Mouse (Mus musculus) midbrain, embryonic 15.5 days (tissue): ENCODE measurements around the gene Add3. TPM values are rescaled to one million over a fixed set of nuclear protein-coding genes. Genes with fewer than 3 reads are reported as not detected.

Experiments used
- ATAC-seq: fragments of 200-750 bp; cut with Nextera tagmentation; replicated peaks from 2 replicates; pipeline ENCODE4 v1.8.0; 2017; ENCODE audit warnings: moderate TSS enrichment
- H3K27ac ChIP-seq: fragments of 300-500 bp; sonication (generic); 2 replicates; pipeline ENCODE4 v1.5.1; 2015; ENCODE audit warnings: mild to moderate bottlenecking, inconsistent platforms
- H3K27me3 ChIP-seq: fragments of 300-500 bp; sonication (generic); replicated peaks from 2 replicates; pipeline ENCODE4 v1.6.1; 2015; ENCODE audit warnings: inconsistent platforms
- H3K36me3 ChIP-seq: fragments of 300-500 bp; sonication (generic); replicated peaks from 2 replicates; pipeline ENCODE4 v1.6.1; 2015; ENCODE audit warnings: inconsistent platforms
- H3K4me1 ChIP-seq: fragments of 300-500 bp; sonication (generic); 2 replicates; pipeline ENCODE4 v1.6.1; 2015; ENCODE audit warnings: inconsistent platforms
- H3K4me2 ChIP-seq: fragments of 300-500 bp; sonication (generic); 2 replicates; pipeline ENCODE4 v1.6.1; 2015; ENCODE audit warnings: inconsistent platforms, mild to moderate bottlenecking, moderate library complexity
- H3K4me3 ChIP-seq: fragments of 300-500 bp; sonication (generic); 2 replicates; pipeline ENCODE4 v1.5.1; 2015; ENCODE audit warnings: mild to moderate bottlenecking, inconsistent platforms
- H3K9ac ChIP-seq: fragments of 300-500 bp; sonication (generic); 2 replicates; pipeline ENCODE4 v1.6.1; 2015; ENCODE audit warnings: mild to moderate bottlenecking, inconsistent platforms
- H3K9me3 ChIP-seq: fragments of 300-500 bp; sonication (generic); 2 replicates; pipeline ENCODE4 v1.6.1; 2016; ENCODE audit warnings: inconsistent platforms
- WGBS: fragments of 180-500 bp; shearing (Covaris S2); methylation state at CpG from one replicate; pipeline ENCODE4 v1.1.7; 2015; ENCODE audit warnings: mixed read lengths; 5-methylcytosine and 5-hydroxymethylcytosine counted together
- polyA plus RNA-seq: library from polyadenylated mRNA; unstranded; fragments of >200 nt; fragmentation: Nextera tagmentation; extraction: Ambion mirVana; gene quantifications from 2 replicates; pipeline ENCODE4 v1.2.1, GENCODE M21; 2015

The Add3 gene
- polyA plus RNA-seq, 1 experiment from 2014 or later: 30.2 TPM

DNA sequence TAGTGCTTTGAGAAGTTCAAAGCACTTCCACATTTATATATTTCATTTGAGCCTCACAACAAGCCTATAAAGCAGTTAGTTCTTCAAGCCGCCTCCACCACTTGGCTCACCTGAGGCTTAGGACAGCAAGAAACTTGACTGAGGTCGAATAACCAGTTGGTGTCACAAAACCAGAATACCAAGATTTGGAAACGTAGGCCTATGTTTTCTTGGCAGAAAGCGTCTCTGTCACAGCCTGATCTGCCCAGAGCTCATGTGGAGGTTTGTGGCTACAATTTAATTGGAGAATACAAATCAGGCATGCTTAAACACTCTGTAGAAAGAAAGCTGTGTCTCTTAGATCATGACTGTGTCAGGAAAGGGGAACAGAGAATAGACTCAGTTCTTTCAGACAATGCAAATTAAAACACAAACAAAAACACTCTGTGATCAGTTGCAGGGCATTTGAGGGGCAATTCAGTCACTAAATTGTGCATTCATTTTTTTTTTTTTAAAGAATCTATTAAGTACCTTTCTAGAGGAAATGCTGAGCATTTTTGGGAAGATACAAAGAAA, 3.0 kb upstream of the Add3 start:
- no peak overlapping the region for H3K4me2 ChIP-seq
- H3K9me3 ChIP-seq: no peaks in the 10 kb centered on the region
- no peak for ATAC-seq
- no peak overlapping the region for H3K9ac ChIP-seq
- no peak overlapping the region for H3K4me3 ChIP-seq
- peaks cover 16% of the 10 kb centered on the region for H3K4me1 ChIP-seq
- no peaks in the 10 kb centered on the region for H3K36me3 ChIP-seq
- H3K27ac ChIP-seq: no peak overlapping the region
- 49% methylated on average over 4 of the region's 4 CpGs for WGBS
- peaks cover 8% of the 10 kb centered on the region; the same call in 1 of the 2 replicates for H3K27me3 ChIP-seq

DNA sequence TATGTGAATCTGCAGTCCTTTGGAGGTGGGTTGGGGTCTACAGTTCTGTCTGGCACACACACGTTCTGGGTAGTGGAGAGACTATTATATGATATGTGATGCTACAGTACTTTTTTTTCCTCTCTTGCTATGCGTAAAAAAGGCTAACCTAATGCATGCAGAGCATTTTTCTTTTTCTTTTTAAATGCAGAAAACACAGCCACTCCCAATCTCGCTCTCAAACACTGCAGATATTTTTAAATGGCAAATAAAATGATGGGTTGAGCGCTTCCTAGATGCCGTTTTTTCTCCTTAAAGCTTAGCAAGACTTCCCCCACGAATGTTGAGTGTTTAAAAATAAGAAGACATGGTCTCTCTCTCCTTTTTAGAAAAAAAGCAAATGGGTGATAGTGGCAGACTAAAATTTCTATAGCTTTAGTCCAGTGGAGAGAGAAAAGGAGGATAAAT, 584 bp downstream of the Add3 start:
- Histone ChIP-seq H3K9ac (peak overlapping the region; percentile 68), H3K27me3 (peaks cover 7% of the 10 kb centered on the region; the same call in 1 of the 2 replicates), H3K4me1 (peaks cover 30% of the 10 kb centered on the region), H3K4me2 (peak overlapping the region; percentile 97), H3K27ac (peak overlapping the region; percentile 83), H3K9me3 (no peaks in the 10 kb centered on the region), H3K36me3 (no peaks in the 10 kb centered on the region), H3K4me3 (peak overlapping the region; percentile 79)
- WGBS: 5% methylated on average over 6 of the region's 6 CpGs
- ATAC-seq: no peak

DNA sequence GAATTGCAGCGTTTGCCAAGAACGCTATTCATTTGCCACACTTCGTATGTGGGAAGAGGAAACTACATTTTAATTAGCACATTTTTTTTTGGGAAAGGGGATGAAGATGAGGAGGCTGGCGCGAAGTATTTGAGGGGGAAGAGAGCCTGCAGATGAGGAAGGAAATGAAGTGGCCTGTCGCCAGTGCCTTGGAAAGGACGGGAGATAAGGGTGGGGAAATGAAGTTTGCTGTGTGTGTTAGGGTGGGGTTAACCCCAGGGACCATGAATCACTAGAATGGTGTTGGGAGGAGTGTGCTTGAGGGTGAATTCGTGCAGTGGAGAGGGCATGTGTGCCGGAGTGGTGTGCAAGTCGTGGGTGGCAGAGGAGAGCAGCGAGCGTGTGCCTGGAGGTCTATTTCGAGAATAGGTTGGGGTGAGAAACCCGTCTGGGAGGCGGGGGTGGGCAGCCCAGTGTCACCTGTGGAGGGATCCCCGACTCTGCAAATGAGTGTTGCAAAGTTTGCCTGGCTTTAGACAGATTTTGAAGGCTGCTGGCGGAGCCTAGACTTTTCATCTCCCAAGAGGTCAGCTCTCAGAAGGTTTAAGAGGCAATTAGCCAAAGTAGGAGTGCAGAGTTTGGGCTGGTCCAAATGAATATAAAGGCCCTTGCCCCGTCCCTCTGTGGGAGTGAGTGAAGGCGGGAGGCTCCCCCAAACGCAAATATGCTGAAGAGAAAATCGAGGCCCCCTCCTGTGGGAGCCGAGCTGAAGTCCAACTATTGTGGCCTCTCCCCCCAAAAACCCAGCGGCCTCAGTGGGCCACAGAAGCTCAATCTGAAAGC, 1.2 kb downstream of the Add3 start:
- H3K27ac ChIP-seq: peak overlapping the region; percentile 83
- 1% methylated on average over 23 of the region's 23 CpGs for WGBS
- peak; percentile 29 for ATAC-seq

DNA sequence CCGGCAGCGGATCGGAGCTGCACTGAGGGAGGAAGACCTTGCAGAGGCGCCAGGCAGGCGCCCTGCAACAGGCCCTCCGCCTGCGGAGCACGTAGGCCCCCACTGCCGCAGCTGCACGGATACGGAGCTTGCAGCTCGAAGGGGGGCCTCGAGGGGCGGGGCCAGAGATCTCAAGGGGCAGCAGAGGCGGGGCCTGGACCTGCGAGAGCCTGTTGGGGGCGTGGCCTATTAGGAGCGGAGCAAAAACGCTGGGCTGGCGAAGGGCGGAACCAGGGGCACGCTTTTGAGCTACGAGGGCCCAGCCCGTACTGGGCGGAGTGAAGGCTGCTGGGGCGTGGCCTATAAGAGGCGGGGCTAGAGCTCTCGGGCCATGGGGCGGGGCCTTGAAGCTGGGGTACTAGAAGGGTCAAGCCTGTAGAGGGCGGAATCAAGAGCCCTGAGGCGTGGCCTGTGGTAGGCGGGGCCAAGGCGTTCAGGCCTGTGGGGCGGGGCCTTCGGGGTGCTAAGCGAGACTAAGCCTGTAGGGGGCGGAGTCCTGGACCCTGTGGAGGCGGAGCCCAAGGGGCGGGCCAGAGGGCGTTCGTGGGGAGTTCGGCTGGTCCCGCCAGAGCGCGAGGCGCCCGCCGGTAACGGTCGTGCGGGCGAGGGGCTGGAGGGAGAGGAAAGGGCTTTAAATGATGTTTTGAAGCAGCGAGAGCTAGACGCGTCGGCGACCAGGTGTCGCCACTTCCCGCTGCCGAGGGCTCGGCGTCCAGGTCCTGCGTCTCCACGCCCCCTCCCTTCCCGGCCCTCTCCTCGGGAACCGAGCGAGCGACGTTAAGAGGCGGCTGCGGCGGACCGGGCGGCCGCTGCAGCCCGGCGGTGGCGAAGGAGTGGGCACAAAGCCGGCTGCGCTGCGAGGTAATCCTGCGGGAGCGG, 2.2 kb downstream of the Add3 start:
- peaks cover 30% of the 10 kb centered on the region for H3K4me1 ChIP-seq
- peak overlapping the region; percentile 68 for H3K9ac ChIP-seq
- WGBS: under 1% methylated on average over 79 of the region's 84 CpGs
- peak overlapping the region; percentile 97 for H3K4me2 ChIP-seq
- H3K27me3 ChIP-seq: peaks cover 5% of the 10 kb centered on the region; the same call in 1 of the 2 replicates
- no peaks in the 10 kb centered on the region for H3K36me3 ChIP-seq
- H3K4me3 ChIP-seq: peak overlapping the region; percentile 79
- ATAC-seq: peak; percentile 93
- peak overlapping the region; percentile 83 for H3K27ac ChIP-seq
- H3K9me3 ChIP-seq: no peaks in the 10 kb centered on the region

More for the DNA sequence above, 1.2 kb downstream of the Add3 start:
- Histone ChIP-seq H3K4me3 (peak overlapping the region; percentile 79), H3K4me2 (peak overlapping the region; percentile 97), H3K36me3 (no peaks in the 10 kb centered on the region), H3K9me3 (no peaks in the 10 kb centered on the region), H3K4me1 (peaks cover 30% of the 10 kb centered on the region), H3K9ac (peak overlapping the region; percentile 68), H3K27me3 (peaks cover 5% of the 10 kb centered on the region; the same call in 1 of the 2 replicates)

DNA sequence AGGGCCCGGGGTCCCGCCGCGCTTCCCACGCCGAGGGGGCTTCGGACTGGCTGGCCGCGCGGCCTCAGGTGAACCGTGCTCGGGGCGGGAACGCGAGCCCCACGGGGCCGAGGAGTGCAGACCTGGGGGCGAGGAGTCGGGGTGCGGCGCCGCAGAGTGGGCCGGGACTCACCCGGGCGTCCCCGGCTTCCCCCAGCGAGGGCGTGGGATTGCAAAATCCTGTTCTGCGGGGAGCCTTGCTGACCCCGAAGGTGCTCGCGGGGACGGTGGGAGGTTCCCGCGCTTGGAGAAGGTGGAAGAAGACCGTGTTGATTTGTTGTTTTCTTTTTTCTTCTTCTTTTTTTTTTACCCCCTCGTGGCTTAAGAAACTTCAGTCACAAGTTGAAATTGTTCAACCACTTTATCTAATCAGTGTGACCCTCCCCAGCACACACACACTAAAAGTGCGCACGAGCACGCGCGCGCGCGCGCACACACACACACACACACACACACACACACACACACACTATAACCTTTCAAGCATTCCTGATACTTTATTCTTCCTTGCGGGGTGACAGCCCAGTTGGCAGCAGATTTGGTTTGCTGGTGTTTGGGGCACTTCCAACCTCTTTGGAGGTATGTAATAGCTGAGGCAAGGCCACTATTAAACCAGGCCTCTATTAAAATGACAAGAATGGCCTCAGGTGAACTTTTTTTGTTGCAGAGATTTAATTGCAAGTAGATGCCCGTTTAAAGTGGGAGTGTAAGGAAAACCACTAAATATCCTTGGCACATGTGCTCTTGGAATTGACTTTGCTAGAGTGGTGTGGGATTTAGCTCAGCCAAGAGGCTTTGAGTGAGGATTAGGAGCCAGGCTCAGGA, 3.1 kb downstream of the Add3 start:
- Histone ChIP-seq H3K9me3 (no peaks in the 10 kb centered on the region), H3K27ac (peak overlapping the region; percentile 83), H3K4me1 (peaks cover 30% of the 10 kb centered on the region), H3K4me3 (peak overlapping the region; percentile 79), H3K4me2 (peak overlapping the region; percentile 97), H3K36me3 (no peaks in the 10 kb centered on the region), H3K9ac (peak overlapping the region; percentile 68), H3K27me3 (peaks cover 5% of the 10 kb centered on the region; the same call in 1 of the 2 replicates)
- peak; percentile 24; the same call in 1 of the 2 replicates for ATAC-seq
- 0% methylated on average over 42 of the region's 48 CpGs for WGBS

DNA sequence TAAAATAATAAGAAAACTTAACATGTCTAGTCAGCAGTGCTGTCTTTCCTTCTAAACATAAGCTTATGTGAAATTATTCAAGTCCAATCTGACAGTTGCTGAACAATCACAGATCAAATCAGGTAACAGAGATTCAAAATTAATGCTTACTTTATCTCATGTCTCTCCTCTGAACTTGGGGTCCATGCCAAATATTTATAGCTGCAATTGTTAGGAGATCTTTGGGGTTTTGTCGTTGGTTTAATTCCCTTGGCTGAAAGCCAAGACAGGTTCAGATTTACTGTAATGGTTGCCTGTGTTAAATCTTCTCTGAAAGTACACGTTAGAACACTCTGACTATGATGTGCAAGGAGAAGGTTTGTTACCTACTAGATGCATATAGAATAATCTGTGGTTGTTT, 4.8 kb downstream of the Add3 start:
- peaks cover 30% of the 10 kb centered on the region for H3K4me1 ChIP-seq
- H3K4me3 ChIP-seq: no peak overlapping the region
- no peaks in the 10 kb centered on the region for H3K36me3 ChIP-seq
- H3K9ac ChIP-seq: no peak overlapping the region
- H3K4me2 ChIP-seq: no peak overlapping the region
- no peak overlapping the region for H3K27ac ChIP-seq
- H3K9me3 ChIP-seq: no peaks in the 10 kb centered on the region
- ATAC-seq: no peak
- H3K27me3 ChIP-seq: no peaks in the 10 kb centered on the region
- 30% methylated on average over 2 of the region's 2 CpGs for WGBS

DNA sequence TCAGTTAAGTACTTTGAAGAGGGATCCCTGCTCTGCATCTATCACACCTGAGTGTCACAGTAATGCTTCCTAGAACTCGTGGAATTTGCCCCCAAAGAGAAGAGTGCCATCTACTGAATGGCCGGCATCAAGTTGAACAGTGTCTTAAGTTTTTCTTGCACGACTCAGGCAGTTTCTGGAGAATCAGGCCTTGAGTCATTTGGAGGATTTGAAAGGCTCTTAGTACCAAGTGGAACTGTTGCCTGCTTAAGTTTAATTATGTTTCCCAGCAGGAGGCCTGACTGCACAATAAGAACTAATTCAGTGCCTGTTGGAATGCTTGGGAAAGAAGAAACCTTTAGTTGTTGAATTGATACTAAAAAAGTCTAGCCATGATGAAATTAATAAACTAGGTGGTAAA, 9.1 kb downstream of the Add3 start:
- no peak for ATAC-seq
- Histone ChIP-seq H3K36me3 (no peaks in the 10 kb centered on the region), H3K9ac (no peak overlapping the region), H3K9me3 (no peaks in the 10 kb centered on the region), H3K4me2 (no peak overlapping the region), H3K27ac (no peak overlapping the region), H3K27me3 (no peaks in the 10 kb centered on the region), H3K4me3 (no peak overlapping the region), H3K4me1 (peaks cover 1% of the 10 kb centered on the region)
- WGBS: 9% methylated on average over 3 of the region's 3 CpGs

DNA sequence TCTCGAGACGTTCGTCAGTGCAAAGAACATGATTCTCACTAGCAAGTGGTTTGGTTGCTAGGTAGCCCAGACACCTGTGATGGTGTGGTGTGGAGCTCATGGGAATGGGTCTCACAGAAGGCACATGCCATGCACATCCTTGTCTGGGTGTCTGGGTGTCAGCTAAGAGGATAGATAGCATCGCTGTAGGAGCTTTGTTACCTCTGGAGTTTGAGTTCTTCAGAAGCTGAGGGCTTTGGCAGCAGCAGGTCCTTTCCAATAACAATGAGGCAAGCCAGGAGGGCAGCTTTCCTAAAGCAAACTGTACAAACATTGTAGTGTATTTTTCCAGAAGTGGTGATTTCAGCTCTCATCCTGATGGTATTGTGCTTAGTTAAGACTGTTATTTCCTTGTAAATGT, 12.2 kb downstream of the Add3 start:
- Histone ChIP-seq H3K4me3 (no peak overlapping the region), H3K4me1 (no peaks in the 10 kb centered on the region), H3K9ac (no peak overlapping the region), H3K27me3 (no peaks in the 10 kb centered on the region), H3K36me3 (no peaks in the 10 kb centered on the region), H3K27ac (no peak overlapping the region), H3K9me3 (no peaks in the 10 kb centered on the region), H3K4me2 (no peak overlapping the region)
- 86% methylated on average over 4 of the region's 4 CpGs for WGBS
- ATAC-seq: no peak

DNA sequence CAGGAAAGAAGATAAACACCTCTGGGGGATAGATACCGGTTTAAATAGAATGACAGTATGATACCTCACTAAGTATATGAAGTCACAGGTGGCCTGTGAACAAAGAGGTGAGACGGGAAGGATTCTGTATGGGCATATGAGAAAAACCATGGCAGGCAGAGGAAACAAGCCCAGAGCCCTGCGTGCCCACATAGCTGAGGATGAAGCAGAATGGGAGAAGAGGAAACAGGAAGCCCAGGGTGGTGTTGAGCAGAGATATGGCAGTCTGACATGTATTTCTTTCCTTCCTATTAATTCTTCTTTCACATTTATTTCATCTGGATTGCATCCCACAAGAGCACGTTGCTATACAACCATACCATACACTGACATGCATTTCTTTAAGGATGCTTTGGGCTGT, 12.9 kb downstream of the Add3 start:
- 85% methylated on average over 4 of the region's 4 CpGs for WGBS
- H3K4me1 ChIP-seq: no peaks in the 10 kb centered on the region
- no peak overlapping the region for H3K4me3 ChIP-seq
- H3K9me3 ChIP-seq: no peaks in the 10 kb centered on the region
- no peaks in the 10 kb centered on the region for H3K36me3 ChIP-seq
- H3K27ac ChIP-seq: no peak overlapping the region
- H3K27me3 ChIP-seq: no peaks in the 10 kb centered on the region
- H3K9ac ChIP-seq: no peak overlapping the region
- no peak overlapping the region for H3K4me2 ChIP-seq
- no peak for ATAC-seq

DNA sequence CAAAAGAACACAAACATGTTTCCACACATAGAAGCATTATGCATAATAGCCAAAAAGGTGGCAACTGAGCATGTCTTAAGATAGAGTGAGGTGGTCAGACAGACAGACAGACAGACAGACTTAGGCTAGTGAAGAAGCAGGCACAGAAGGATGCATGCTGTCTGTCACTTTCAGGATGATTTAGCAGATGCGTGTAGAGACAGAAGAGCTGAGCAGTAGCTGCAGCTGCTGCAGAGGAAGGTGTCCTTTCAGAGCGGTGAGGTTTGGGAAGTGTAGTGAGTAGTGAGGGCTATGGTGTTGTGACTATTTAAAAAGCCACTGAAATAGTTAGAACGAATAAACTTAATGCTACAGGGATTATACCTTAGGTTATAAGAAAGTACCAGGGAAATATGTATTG, 13.9 kb downstream of the Add3 start:
- no peak overlapping the region for H3K27ac ChIP-seq
- no peaks in the 10 kb centered on the region for H3K4me1 ChIP-seq
- H3K4me2 ChIP-seq: no peak overlapping the region
- H3K27me3 ChIP-seq: no peaks in the 10 kb centered on the region
- ATAC-seq: no peak
- WGBS: 83% methylated on average over 3 of the region's 3 CpGs
- no peaks in the 10 kb centered on the region for H3K36me3 ChIP-seq
- no peak overlapping the region for H3K4me3 ChIP-seq
- H3K9ac ChIP-seq: no peak overlapping the region
- H3K9me3 ChIP-seq: no peaks in the 10 kb centered on the region

DNA sequence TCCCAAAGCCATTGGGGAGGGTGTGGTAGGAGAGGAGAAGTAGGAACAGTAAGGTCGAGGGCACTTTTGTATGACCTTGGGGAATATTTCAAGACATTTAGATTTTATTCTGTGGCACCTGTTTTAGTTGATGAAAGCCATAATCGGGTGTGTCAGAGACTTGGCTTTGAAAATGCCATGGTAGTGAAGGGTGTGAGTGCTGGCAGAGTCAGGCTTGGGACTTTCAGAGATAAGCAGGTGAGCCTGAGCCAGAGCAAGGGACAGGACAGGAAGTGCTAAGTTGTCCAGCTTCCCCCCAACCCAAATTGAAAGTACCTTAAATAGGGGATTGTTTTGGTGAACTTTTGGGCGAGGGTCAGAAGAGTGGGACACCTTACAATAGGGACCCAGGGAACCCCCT, 16.1 kb downstream of the Add3 start:
- WGBS: 85% methylated on average over 3 of the region's 3 CpGs
- Histone ChIP-seq H3K4me3 (no peak overlapping the region), H3K27ac (no peak overlapping the region), H3K9ac (no peak overlapping the region), H3K4me2 (no peak overlapping the region), H3K36me3 (no peaks in the 10 kb centered on the region), H3K27me3 (no peaks in the 10 kb centered on the region), H3K4me1 (no peaks in the 10 kb centered on the region), H3K9me3 (no peaks in the 10 kb centered on the region)
- no peak for ATAC-seq
